Mouse (Mus musculus): ENCODE measurements around the gene Snx30. TPM values are rescaled to one million over a fixed set of nuclear protein-coding genes. Genes with fewer than 3 reads are reported as not detected.

Snx30 gene
- total RNA-seq, 2 experiments from 2014 or later, result 35.8 to 37.8 TPM

GRCm38 (mm10) chr4:59818498-59818897 lies 12.9 kb downstream of the Snx30 start:
- peak in 1 of 2 experiments; percentile 68 for DNase-seq (ENCODE audit: low spot score in 2 of 2)
- intact Hi-C loops (cut with DNase I), result no loop called here

GRCm38 (mm10) chr4:59819054-59819472 lies 13.4 kb downstream of the Snx30 start:
- intact Hi-C loops (cut with DNase I), result no loop called here
- DNase-seq (ENCODE audit: low spot score in 2 of 2), result no peak

GRCm38 (mm10) chr4:59819477-59820022 lies 13.9 kb downstream of the Snx30 start:
- no peak for DNase-seq (ENCODE audit: low spot score in 2 of 2)
- intact Hi-C loops (cut with DNase I), result no loop called here

GRCm38 (mm10) chr4:59821516-59821915 lies 15.9 kb downstream of the Snx30 start:
- intact Hi-C loops (cut with DNase I), result no loop called here
- DNase-seq (ENCODE audit: low spot score in 2 of 2), result no peak

- DNase-seq (ENCODE audit: low spot score in 2 of 2), result no peak
- intact Hi-C loops (cut with DNase I), result no loop called here
These were observed 16.5 kb downstream of the Snx30 start for GRCm38 (mm10) chr4:59822119-59822518.

- intact Hi-C loops (cut with DNase I), result no loop called here
- DNase-seq (ENCODE audit: low spot score in 2 of 2), result peak; percentile 61 to 82
These were observed 17.8 kb downstream of the Snx30 start for GRCm38 (mm10) chr4:59823470-59823869.

- intact Hi-C loops (cut with DNase I), result no loop called here
- no peak for DNase-seq (ENCODE audit: low spot score in 2 of 2)
These were observed 19.2 kb downstream of the Snx30 start for GRCm38 (mm10) chr4:59824860-59825259.

- intact Hi-C loops (cut with DNase I), result no loop called here
- peak in 1 of 2 experiments; percentile 74 for DNase-seq (ENCODE audit: low spot score in 2 of 2)
These were observed 20.0 kb downstream of the Snx30 start for GRCm38 (mm10) chr4:59825634-59826033.

- intact Hi-C loops (cut with DNase I), result no loop called here
- no peak for DNase-seq (ENCODE audit: low spot score in 2 of 2)
These were observed 20.7 kb downstream of the Snx30 start for GRCm38 (mm10) chr4:59826381-59826780.

GRCm38 (mm10) chr4:59829072-59829471 lies 23.4 kb downstream of the Snx30 start:
- intact Hi-C loops (cut with DNase I), result no loop called here

GRCm38 (mm10) chr4:59831038-59831437 lies 25.4 kb downstream of the Snx30 start:
- DNase-seq (ENCODE audit: low spot score in 2 of 2), result no peak
- intact Hi-C loops (cut with DNase I), result no loop called here

More at GRCm38 (mm10) chr4:59829072-59829471, 23.4 kb downstream of the Snx30 start:
- DNase-seq (ENCODE audit: low spot score in 2 of 2), result peak in 1 of 2 experiments; percentile 71

GRCm38 (mm10) chr4:59832810-59833209 lies 27.2 kb downstream of the Snx30 start:
- DNase-seq (ENCODE audit: low spot score in 2 of 2), result no peak
- intact Hi-C loops (cut with DNase I), result no loop called here

- intact Hi-C loops (cut with DNase I), result no loop called here
- DNase-seq (ENCODE audit: low spot score in 2 of 2), result no peak
These were observed 32.0 kb downstream of the Snx30 start for GRCm38 (mm10) chr4:59837659-59838058.

GRCm38 (mm10) chr4:59844460-59845244 lies 39.0 kb downstream of the Snx30 start:
- intact Hi-C loops (cut with DNase I), result no loop called here
- no peak for DNase-seq (ENCODE audit: low spot score in 2 of 2)

GRCm38 (mm10) chr4:59845245-59845637 lies 39.6 kb downstream of the Snx30 start:
- intact Hi-C loops (cut with DNase I), result no loop called here
- DNase-seq (ENCODE audit: low spot score in 2 of 2), result no peak

GRCm38 (mm10) chr4:59847447-59847846 lies 41.8 kb downstream of the Snx30 start:
- intact Hi-C loops (cut with DNase I), result no loop called here
- DNase-seq (ENCODE audit: low spot score in 2 of 2), result no peak

- intact Hi-C loops (cut with DNase I), result loop anchor here (2.0 to 5.0 kb wide), 2 partner anchors 43 to 63 kb away; partner anchors contain the start of gene Snx30
- DNase-seq (ENCODE audit: low spot score in 2 of 2), result peak; percentile 63 to 73
These were observed 44.5 kb downstream of the Snx30 start for GRCm38 (mm10) chr4:59850181-59850580.

- intact Hi-C loops (cut with DNase I), result loop anchor here (2.0 to 5.0 kb wide), 2 partner anchors 44 to 64 kb away; partner anchors contain the start of gene Snx30
- DNase-seq (ENCODE audit: low spot score in 2 of 2), result no peak
These were observed 45.4 kb downstream of the Snx30 start for GRCm38 (mm10) chr4:59850886-59851623.

GRCm38 (mm10) chr4:59853155-59853554 lies 47.5 kb downstream of the Snx30 start:
- no peak for DNase-seq (ENCODE audit: low spot score in 2 of 2)
- intact Hi-C loops (cut with DNase I), result loop anchor here (2.0 to 5.0 kb wide), 2 partner anchors 18 to 46 kb away; partner anchors contain the start of gene Snx30
